Mouse (Mus musculus) G1E (cell line): ENCODE data around the gene Srd5a3.

Source experiments
- CTCF ChIP-seq: IDR thresholded peaks from 2 replicates; pipeline ENCODE4 v1.5.1; 2012; ENCODE audit warnings: low read depth, low read length, inconsistent platforms, mixed read lengths
- GATA1 ChIP-seq: IDR thresholded peaks from 2 replicates; pipeline ENCODE4 v1.6.1; 2012; ENCODE audit warnings: borderline replicate concordance, low read length, inconsistent platforms, mixed read lengths
- POLR2AphosphoS5 ChIP-seq: IDR thresholded peaks from 2 replicates; pipeline ENCODE4 v1.6.1; 2012; ENCODE audit warnings: low read depth, low read length, inconsistent platforms; ENCODE audit not compliant: insufficient replicate concordance
- TAL1 ChIP-seq: conservative IDR thresholded peaks from 2 replicates; pipeline ENCODE4 v1.6.1; 2012; ENCODE audit warnings: low read depth, low read length, inconsistent platforms, mixed read lengths

GRCm38 (mm10) chr5:76130292-76130691 lies 9.8 kb upstream of the Srd5a3 start:
- TF ChIP-seq CTCF (no peak), TAL1 (no peak), POLR2AphosphoS5 (no peak), GATA1 (no peak)
